Mouse (Mus musculus): ENCODE data around the gene Lgals9. TPM values are rescaled to one million over a fixed set of nuclear protein-coding genes. Genes with fewer than 3 reads are reported as not detected.

Lgals9 gene
- total RNA-seq, 1 experiment from 2014 or later, result 79.2 TPM

GRCm38 (mm10) chr11:78973381-78974150, 11.2 kb downstream of the Lgals9 start:
- DNase-seq, result peak; percentile 74

GRCm38 (mm10) chr11:78972811-78973351, 11.9 kb downstream of the Lgals9 start:
- no peak for DNase-seq

- DNase-seq, result no peak
Measured at GRCm38 (mm10) chr11:78972328-78972727, 12.4 kb downstream of the Lgals9 start.

GRCm38 (mm10) chr11:78971746-78972145, 13.0 kb downstream of the Lgals9 start:
- DNase-seq, result no peak

DNA sequence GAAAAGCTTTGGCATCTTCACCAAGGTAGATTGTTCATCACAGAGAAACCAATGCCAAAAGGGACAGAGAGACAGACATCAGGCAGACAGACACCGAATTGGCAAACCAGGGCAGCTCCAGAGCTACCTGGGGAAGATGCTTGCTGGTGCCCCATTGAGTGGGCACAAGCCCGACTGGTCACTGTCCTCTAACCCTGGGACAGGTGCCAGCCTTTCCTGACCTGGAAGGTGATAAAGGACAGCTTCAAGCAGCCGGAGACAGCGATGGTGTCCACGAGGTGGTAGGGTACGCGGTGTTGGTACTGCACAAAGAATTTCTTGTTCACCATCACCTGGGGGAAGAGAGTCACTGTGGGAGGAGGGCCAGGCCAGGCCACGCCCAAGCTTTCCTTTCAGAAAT, 13.7 kb downstream of the Lgals9 start:
- no peak for DNase-seq

DNA sequence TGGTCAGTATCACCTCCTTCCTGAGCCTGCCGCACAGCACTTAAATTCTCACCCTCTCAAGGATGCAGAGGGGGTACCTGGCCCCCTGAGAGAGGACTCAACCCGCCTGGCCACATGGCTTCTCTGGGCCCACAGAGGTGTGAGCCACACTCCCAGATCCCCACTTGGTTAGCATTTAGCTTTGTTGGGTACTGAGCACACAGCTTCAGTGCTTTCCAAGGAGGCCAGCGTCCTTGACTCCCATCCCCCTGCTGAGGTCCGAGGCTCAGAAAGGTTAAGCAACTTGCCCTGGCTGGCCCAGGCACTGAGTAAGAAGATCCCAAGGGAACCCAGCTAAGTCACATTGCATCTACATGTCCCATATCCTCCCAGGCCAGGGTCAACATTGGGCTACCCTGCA, 16.6 kb downstream of the Lgals9 start:
- DNase-seq, result peak; percentile 17

- DNase-seq, result peak; percentile 74
Measured at GRCm38 (mm10) chr11:78967371-78967770, 17.4 kb downstream of the Lgals9 start.

- no peak for DNase-seq
Measured at GRCm38 (mm10) chr11:78961221-78961620, 23.5 kb downstream of the Lgals9 start.

DNA sequence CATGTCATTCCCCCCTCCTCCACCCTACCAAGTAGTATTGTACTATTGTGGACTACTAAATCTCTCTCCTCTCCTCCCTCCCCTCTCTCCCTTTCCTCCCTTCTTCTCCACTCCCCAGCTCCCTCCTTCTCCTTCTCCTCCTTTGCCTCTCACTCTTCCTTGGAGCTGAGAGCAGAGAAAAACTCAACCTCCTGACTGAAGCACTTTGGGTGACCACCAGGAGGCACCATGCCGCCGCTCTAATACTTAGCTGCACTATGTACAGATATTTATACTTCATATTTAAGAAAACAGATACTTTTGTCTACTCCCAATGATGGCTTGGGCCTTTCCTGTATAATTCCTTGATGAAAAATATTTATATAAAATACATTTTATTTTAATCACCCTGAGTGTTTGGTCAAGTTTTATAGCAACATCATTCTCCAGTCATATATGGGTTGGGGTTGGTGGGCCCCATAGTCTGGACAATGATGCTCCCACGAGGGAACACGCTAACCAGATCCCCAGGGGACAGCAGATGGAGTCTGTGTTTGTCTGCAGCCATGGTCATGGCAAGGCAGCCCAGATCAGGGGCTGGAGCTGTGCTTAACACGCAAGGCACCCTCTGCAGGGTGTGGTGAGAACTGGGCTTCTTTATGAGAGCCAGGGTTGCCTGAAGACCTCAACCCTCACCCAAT, 24.8 kb downstream of the Lgals9 start:
- peak; percentile 44 for DNase-seq

- DNase-seq, result no peak
Measured at GRCm38 (mm10) chr11:78959367-78959766, 25.4 kb downstream of the Lgals9 start.

GRCm38 (mm10) chr11:78956260-78956659, 28.5 kb downstream of the Lgals9 start:
- DNase-seq, result peak; percentile 83

DNA sequence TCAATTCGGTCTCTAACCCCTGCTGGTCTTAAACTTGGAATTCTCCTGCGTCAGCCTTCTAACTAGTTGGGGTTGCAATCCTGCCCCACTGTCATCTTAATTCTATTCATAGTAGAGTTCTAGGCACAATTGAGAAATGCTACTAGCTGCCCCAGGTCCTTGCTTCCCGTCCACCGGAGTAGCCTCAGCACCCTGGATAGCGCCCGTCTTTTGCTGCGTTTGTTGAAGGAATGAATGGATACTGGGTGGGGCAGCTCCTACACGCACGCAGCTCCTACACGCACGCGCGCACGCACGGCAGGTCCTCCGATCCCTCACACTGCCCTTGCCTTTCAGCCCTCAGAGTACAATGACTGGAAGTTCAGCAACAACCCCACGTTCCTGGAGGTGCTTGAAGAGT, 32.3 kb downstream of the Lgals9 start:
- DNase-seq, result peak; percentile 86

DNA sequence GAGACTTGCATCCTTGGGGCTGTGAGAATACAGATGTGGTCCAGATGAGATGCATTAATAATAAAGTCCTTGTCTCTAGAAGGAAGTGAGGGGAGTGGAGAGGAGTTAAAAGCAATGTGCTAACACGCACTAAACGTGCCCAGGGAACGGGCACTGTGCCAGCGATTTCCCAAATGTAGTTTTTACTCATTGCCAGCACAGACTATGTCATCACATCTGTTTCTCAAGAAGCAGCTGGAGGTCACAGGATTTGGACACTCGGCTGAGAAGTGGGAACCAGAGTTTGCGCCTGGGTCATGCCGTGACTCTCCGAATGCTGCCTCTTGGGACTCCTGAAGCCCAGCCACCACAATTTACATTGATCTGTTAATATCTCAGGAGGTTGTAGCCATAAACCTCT, 34.4 kb downstream of the Lgals9 start:
- DNase-seq, result peak; percentile 82

DNA sequence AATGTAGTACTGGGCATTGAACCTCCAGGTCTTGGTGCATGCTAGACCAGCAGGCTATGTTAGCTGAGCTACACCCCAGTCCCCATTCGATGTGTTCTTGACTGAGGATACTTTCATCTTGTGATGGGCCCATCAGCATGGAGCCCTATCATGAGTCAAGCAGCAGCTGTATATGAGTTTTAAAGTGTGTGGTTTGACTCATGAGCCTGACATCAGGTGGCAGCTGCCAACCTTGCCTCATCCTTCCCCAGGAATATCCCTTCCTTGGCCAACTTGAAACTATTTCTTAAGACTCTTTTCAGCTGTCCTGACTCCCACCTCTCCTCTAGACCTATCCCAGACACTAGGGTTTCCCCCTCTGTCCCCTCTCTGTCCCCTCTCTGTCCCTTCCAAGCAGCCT, 41.7 kb downstream of the Lgals9 start:
- no peak for DNase-seq

GRCm38 (mm10) chr11:78935178-78935577, 49.6 kb downstream of the Lgals9 start:
- DNase-seq, result no peak

DNA sequence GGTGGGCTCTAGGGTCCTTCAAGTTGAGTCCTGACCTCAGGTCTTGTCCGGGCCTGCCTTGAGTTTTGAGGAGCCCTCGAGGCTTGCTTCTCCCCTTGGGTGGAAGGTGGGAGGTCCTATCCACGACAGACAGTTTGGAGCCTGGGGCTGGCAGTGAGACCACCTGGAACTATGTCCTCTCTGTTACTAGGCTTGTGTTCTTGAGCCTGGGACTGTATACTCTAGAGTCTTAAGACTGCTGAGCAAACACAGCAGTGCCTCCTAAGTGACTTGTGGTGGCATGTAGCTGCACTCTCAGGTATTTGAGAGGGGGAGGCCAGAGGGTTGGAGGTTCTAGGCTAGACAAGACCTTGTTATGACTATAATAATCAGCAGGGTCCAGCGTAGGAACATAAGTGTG, 50.0 kb downstream of the Lgals9 start:
- no peak for DNase-seq

DNA sequence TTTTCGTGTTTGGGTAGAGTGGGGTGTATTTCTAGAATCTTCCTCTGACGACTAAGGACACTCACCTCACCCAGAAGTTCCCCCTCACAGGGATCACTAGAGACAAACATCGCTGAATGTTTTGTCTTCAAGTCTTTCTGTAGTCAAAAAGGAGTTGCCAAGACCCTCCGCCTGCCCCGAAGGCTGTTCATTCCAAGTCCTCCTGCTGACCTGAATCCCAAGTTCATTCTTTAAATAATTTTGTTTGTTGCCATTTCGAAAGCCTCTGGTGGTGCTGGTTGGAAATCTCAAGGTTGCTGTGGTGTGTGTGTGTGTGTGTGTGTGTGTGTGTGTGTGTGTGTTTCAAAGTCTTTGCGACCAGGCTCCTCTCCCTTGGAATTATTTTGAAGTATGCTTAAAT, 50.4 kb downstream of the Lgals9 start:
- peak; percentile 20 for DNase-seq

GRCm38 (mm10) chr11:78929345-78929744, 55.4 kb downstream of the Lgals9 start:
- DNase-seq, result peak; percentile 87

DNA sequence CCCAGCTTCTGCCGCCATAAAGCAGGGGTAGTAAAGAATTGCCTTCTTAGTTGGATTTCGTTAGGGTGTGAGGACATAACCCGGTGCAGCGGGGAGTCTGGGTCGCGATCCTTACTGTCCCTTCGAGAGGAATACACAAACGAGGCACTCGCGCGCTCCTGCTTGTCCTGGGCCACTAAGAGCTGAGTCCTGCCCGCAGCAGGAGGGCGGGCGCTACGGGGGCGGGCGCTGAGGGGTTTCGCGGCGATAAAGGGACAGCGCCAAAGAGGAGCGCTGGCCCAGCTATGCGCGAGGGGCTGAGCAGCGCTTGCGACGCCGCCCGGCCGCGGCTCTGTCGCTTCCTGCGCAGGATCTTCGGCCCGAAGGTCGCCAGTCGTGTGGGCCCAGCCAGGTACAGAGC, 59.8 kb downstream of the Lgals9 start:
- DNase-seq, result peak; percentile 65

- no peak for DNase-seq
Measured at GRCm38 (mm10) chr11:78924111-78924510, 60.6 kb downstream of the Lgals9 start.

DNA sequence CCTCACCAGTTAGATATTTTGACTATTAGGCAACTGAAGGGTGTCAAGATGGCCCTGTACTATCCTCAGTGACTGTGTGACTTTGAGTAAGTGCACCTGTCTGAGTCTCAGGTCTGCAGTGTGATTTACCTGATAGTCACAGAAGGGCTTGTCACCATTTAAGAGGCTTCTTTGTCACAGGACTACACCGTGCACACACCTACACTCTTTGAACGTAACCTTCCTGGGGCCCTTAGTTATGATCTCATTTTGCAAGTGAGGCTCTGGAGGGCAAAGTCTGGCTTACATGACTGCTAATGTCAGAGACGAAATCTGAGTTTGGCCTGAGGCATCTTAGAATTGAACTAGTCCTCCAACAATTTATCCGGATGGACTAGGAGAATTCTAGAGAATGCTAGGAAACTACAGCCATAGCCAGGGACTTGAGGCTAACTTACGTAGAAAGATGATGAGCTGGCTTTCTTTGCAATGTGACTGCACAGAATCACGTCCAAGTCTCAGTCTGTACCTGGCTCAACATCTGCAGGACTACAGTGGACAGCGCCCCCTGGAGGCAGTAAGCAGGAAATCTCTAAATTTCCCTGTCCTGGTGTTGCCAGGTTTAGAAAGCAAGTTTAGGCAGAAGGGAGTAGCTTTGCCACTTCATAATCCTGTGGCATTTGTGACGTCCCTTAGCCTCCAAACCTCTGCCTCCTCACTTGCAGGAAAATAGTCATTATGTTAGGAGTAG, 61.9 kb downstream of the Lgals9 start:
- DNase-seq, result peak; percentile 82

DNA sequence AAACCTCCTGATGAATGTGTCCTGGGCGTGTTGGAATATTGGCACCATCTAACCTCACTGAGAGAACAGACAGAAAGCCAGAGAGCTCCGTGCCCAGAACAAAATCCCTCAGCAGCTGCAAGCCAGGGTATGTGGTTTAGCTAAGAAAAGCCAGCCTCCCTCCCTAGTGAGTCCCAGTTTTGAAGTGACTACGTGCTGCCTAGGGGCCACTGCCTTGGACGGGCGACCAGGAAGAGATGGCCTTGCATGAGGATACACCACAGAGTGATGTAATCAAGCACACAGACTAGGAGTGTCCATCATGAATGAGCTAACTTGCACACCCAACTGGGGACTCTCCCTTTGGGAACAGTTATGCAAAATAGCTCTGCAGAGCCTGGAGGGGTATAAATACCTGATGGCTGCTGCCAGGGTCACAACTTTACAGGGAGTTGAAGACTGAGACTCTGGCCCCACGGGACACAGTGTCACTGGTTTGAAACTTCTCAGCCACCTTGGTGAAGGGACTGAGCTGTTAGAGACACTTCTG, 64.3 kb downstream of the Lgals9 start, which contains the start of gene Nos2:
TSS of gene Nos2 (plus strand) at position 377 of the 529 bp plus-strand sequence.
- peak; percentile 39 for DNase-seq

Data from adrenal gland, postnatal 14 days (tissue).